Comparison of ENCODE assay signal across 9 mouse cellular contexts in genomic region chr19:23860151-23860820, GRCm38 (mm10).
DNase-seq lines count a peak whose midpoint lies in the region; ATAC-seq lines count a peak whose summit lies in the region.
"Had no signal": no experiment of that assay in that cellular context is flagged by ENCODE, and none has a peak within 500 bp of the region (broad histone marks: within the 10 kb centered on the region; RNA-seq: fewer than 3 reads in every experiment).

No protein-coding gene starts in this region.

- no peak overlapping the region for H3K27ac ChIP-seq in embryonic facial prominence, embryonic 15.5 days (replicated peaks)
- H3K27ac ChIP-seq in kidney, embryonic 16.5 days (ENCODE audit: low read length): no peak overlapping the region
- no peak overlapping the region for H3K27ac ChIP-seq in midbrain, embryonic 15.5 days
- H3K27ac ChIP-seq: limb, embryonic 15.5 days had no signal

- no peak overlapping the region for H3K4me2 ChIP-seq in embryonic facial prominence, embryonic 15.5 days (replicated peaks)
- H3K4me2 ChIP-seq in kidney, embryonic 16.5 days (replicated peaks; ENCODE audit: low read depth, low read length): no peak overlapping the region
- H3K4me2 ChIP-seq in midbrain, embryonic 15.5 days: no peak overlapping the region
- H3K4me2 ChIP-seq: limb, embryonic 15.5 days had no signal

- H3K4me3 ChIP-seq in embryonic facial prominence, embryonic 15.5 days (replicated peaks): no peak overlapping the region
- H3K4me3 ChIP-seq in kidney, embryonic 16.5 days (ENCODE audit: low read length): no peak overlapping the region
- H3K4me3 ChIP-seq in midbrain, embryonic 15.5 days: no peak overlapping the region
- H3K4me3 ChIP-seq: limb, embryonic 15.5 days had no signal

- H3K27me3 ChIP-seq in embryonic facial prominence, embryonic 15.5 days: no peaks in the 10 kb centered on the region
- no peaks in the 10 kb centered on the region for H3K27me3 ChIP-seq in kidney, embryonic 16.5 days (ENCODE audit: insufficient read depth, low read length)
- no peaks in the 10 kb centered on the region for H3K27me3 ChIP-seq in midbrain, embryonic 15.5 days (replicated peaks)
- H3K27me3 ChIP-seq: limb, embryonic 15.5 days had no signal

- peak; percentile 39 for DNase-seq in gastrocnemius, adult 18-20 months (ENCODE audit: low spot score)
- no peak for DNase-seq in gastrocnemius, postnatal 25 days
- DNase-seq in urinary bladder, postnatal 36 days (ENCODE audit: low spot score in 2 of 2): peak; percentile 5 to 31
- DNase-seq in urinary bladder, postnatal 4 days (ENCODE audit: low spot score in 2 of 2): no peak
- DNase-seq in spleen, postnatal 4 days (ENCODE audit: low spot score in 2 of 2): no peak

- H3K4me1 ChIP-seq in embryonic facial prominence, embryonic 15.5 days: no peaks in the 10 kb centered on the region
- H3K4me1 ChIP-seq in kidney, embryonic 16.5 days (ENCODE audit: insufficient read depth, low read length): peaks cover 22% of the 10 kb centered on the region; the same call in 1 of the 2 replicates
- peaks cover 13% of the 10 kb centered on the region for H3K4me1 ChIP-seq in midbrain, embryonic 15.5 days
- H3K4me1 ChIP-seq: limb, embryonic 15.5 days had no signal

- ATAC-seq in embryonic facial prominence, embryonic 15.5 days (ENCODE audit: insufficient number of reproducible peaks, low FRiP score, low TSS enrichment, low read depth): peak; percentile 51; the same call in 1 of the 2 replicates
- ATAC-seq in kidney, embryonic 16.5 days (ENCODE audit: low FRiP score, low TSS enrichment): 0 out of 2 replicates have a peak, but pooled peaks have one; percentile 21
- ATAC-seq in midbrain, embryonic 15.5 days (replicated peaks): 0 out of 2 replicates have a peak, but pooled peaks have one; percentile 24

- WGBS in embryonic facial prominence, embryonic 15.5 days: 27% methylated on average over 13 of the region's 13 CpGs
- WGBS in kidney, embryonic 16.5 days: 30% methylated on average over 13 of the region's 13 CpGs
- 33% methylated on average over 13 of the region's 13 CpGs for WGBS in midbrain, embryonic 15.5 days

- no peaks in the 10 kb centered on the region for H3K9me3 ChIP-seq in embryonic facial prominence, embryonic 15.5 days (replicated peaks)
- peaks cover 3% of the 10 kb centered on the region; the same call in 1 of the 2 replicates for H3K9me3 ChIP-seq in kidney, embryonic 16.5 days (ENCODE audit: low read length)
- no peaks in the 10 kb centered on the region for H3K9me3 ChIP-seq in midbrain, embryonic 15.5 days
- H3K9me3 ChIP-seq: limb, embryonic 15.5 days had no signal

- H3K36me3 ChIP-seq in embryonic facial prominence, embryonic 15.5 days: no peaks in the 10 kb centered on the region
- H3K36me3 ChIP-seq in kidney, embryonic 16.5 days (ENCODE audit: insufficient read depth, low read length): 0 out of 2 replicates have a peak, but pooled peaks cover 3% of the 10 kb centered on the region
- H3K36me3 ChIP-seq in midbrain, embryonic 15.5 days (replicated peaks): no peaks in the 10 kb centered on the region
- H3K36me3 ChIP-seq: limb, embryonic 15.5 days had no signal

- no peak overlapping the region for H3K9ac ChIP-seq in embryonic facial prominence, embryonic 15.5 days
- H3K9ac ChIP-seq in kidney, embryonic 16.5 days (replicated peaks; ENCODE audit: low read length): no peak overlapping the region
- no peak overlapping the region for H3K9ac ChIP-seq in midbrain, embryonic 15.5 days
- H3K9ac ChIP-seq: limb, embryonic 15.5 days had no signal

Comparison
In these comparisons a context has a peak if more than half of its experiments do, and no peak if none do; other contexts are left out.
1. DNase-seq: peak in gastrocnemius, adult 18-20 months (single experiment) and urinary bladder, postnatal 36 days (2 of 2); none in gastrocnemius, postnatal 25 days (single experiment), urinary bladder, postnatal 4 days (0 of 2) and spleen, postnatal 4 days (0 of 2).
2. Peak in every context shown above with its lines, with median percentiles within 50 percentile points of each other: ATAC-seq.